Comparison of ENCODE assay signal across 8 mouse cellular contexts in the genomic region with DNA sequence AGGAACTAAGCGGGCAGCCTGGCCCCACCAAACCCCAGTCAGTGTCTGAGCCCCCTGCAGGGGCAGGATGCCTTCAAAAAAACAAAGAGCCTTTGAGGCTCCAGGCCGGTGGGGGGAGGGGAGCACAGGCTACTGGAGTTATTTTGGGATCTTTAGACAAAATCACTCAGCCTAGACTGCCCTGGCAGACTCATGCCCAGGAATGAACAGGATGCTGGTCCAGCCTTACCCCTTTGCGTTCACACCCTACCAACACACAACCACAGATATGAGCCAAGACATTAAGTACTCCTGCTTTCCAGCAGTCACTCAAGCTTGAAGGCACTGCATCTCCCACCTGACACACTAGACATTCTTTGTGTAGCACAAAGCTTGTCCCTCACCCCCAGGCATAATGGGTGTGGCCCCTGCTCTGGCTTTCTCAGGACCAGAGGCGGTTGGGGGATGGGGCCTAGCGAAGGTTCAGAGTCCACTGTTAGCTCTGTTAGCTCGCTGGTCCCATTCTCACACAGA. TPM values are rescaled to one million over a fixed set of nuclear protein-coding genes. Genes with fewer than 3 reads are reported as not detected.
DNase-seq lines count a peak whose midpoint lies in the region; ATAC-seq and TF ChIP-seq lines count a peak whose summit lies in the region.
"Had no signal": no experiment of that assay in that cellular context is flagged by ENCODE, and none has a peak within 500 bp of the region (broad histone marks: within the 10 kb centered on the region; RNA-seq: fewer than 3 reads in every experiment).

No protein-coding gene starts in this region.

- no peak for TF ChIP-seq CTCF in E14TG2a.4 (conservative IDR thresholded peaks at IDR 0.05; ENCODE audit: low read length)

- no peaks in the 10 kb centered on the region for H3K27me3 ChIP-seq in E14TG2a.4 (ENCODE audit: insufficient read depth, low read length)
- H3K27me3 ChIP-seq in heart, embryonic 16.5 days (ENCODE audit: control insufficient read depth, insufficient read depth, low read length): no peaks in the 10 kb centered on the region
- no peaks in the 10 kb centered on the region for H3K27me3 ChIP-seq in midbrain, embryonic 13.5 days

- H3K9me3 ChIP-seq in E14TG2a.4 (ENCODE audit: low read length): peaks cover under 1% of the 10 kb centered on the region; the same call in 1 of the 2 replicates
- no peaks in the 10 kb centered on the region for H3K9me3 ChIP-seq in heart, embryonic 16.5 days (replicated peaks; ENCODE audit: control insufficient read depth, low read length)
- no peaks in the 10 kb centered on the region for H3K9me3 ChIP-seq in midbrain, embryonic 13.5 days

- DNase-seq in R1 (ENCODE audit: low read depth, low spot score): peak; percentile 97
- peak; percentile 74 to 85 for DNase-seq in kidney, postnatal 36 days
- DNase-seq in gastrocnemius, postnatal 25 days: no peak
- DNase-seq in gastrocnemius, adult 18-20 months (ENCODE audit: low spot score): no peak

- 22% methylated on average over 6 of the region's 6 CpGs for WGBS in heart, embryonic 16.5 days
- 10% methylated on average over 6 of the region's 6 CpGs for WGBS in midbrain, embryonic 13.5 days

- peak overlapping the region; percentile 52 for H3K27ac ChIP-seq in heart, embryonic 16.5 days (ENCODE audit: low read length)
- H3K27ac ChIP-seq in midbrain, embryonic 13.5 days: peak overlapping the region; percentile 89
- H3K27ac ChIP-seq: liver, embryonic 14.5 days had no signal

- H3K36me3 ChIP-seq in E14TG2a.4 (ENCODE audit: insufficient read depth, low read length): peaks cover 86% of the 10 kb centered on the region
- H3K36me3 ChIP-seq in heart, embryonic 16.5 days (ENCODE audit: control insufficient read depth, insufficient read depth): peaks cover 3% of the 10 kb centered on the region; the same call in 1 of the 2 replicates
- peaks cover 36% of the 10 kb centered on the region for H3K36me3 ChIP-seq in midbrain, embryonic 13.5 days

- no peak overlapping the region for H3K4me2 ChIP-seq in heart, embryonic 16.5 days (ENCODE audit: low read depth, low read length)
- H3K4me2 ChIP-seq in midbrain, embryonic 13.5 days (replicated peaks): peak overlapping the region; percentile 38

- 0 out of 2 replicates have a peak, but pooled peaks have one; percentile 21 for ATAC-seq in heart, embryonic 16.5 days (replicated peaks; ENCODE audit: extremely low read depth, insufficient read depth, low FRiP score)
- peak; percentile 47 for ATAC-seq in midbrain, embryonic 13.5 days

- H3K4me1 ChIP-seq in E14TG2a.4 (replicated peaks; ENCODE audit: low read depth, low read length): peaks cover 99% of the 10 kb centered on the region
- H3K4me1 ChIP-seq in heart, embryonic 16.5 days (ENCODE audit: control insufficient read depth, insufficient read depth, low read length): peaks cover 56% of the 10 kb centered on the region
- peaks cover 98% of the 10 kb centered on the region for H3K4me1 ChIP-seq in midbrain, embryonic 13.5 days (replicated peaks)

- peak overlapping the region; percentile 93 for H3K4me3 ChIP-seq in E14TG2a.4 (replicated peaks; ENCODE audit: low read length)
- no peak overlapping the region for H3K4me3 ChIP-seq in heart, embryonic 16.5 days (ENCODE audit: low read length)
- H3K4me3 ChIP-seq in midbrain, embryonic 13.5 days (replicated peaks): peak overlapping the region; percentile 12

- peak overlapping the region; percentile 47 for H3K9ac ChIP-seq in heart, embryonic 16.5 days (ENCODE audit: low read length)
- peak overlapping the region; percentile 30 for H3K9ac ChIP-seq in midbrain, embryonic 13.5 days (replicated peaks)
- H3K9ac ChIP-seq: liver, embryonic 14.5 days had no signal

RNA-seq across cellular contexts. Expression of a gene that starts 8.4 kb away (rescaled TPM):
- polyA plus RNA-seq in heart, embryonic 16.5 days (2015; fragmentation: Nextera tagmentation; extraction: Ambion mirVana): 34.4 and 48.5 TPM in 2 replicates
- polyA plus RNA-seq in midbrain, embryonic 13.5 days (2015; fragmentation: Nextera tagmentation; extraction: Ambion mirVana): 129 and 142 TPM in 2 replicates
- 10 to 100 TPM in 1 of 2 experiments, 1 to 10 TPM in 1; 9.7 to 11.3 TPM for total RNA-seq in gastrocnemius, postnatal 25 days (2021)
- total RNA-seq in gastrocnemius, adult 18-20 months (2021): 1 to 10 TPM; 4.8 to 5.6 TPM

RNA-seq across cellular contexts. Expression of a gene that starts 11.8 kb away (rescaled TPM):
- 5.0 and 9.1 TPM in 2 replicates for polyA plus RNA-seq in heart, embryonic 16.5 days (2015; fragmentation: Nextera tagmentation; extraction: Ambion mirVana)
- polyA plus RNA-seq in midbrain, embryonic 13.5 days (2015; fragmentation: Nextera tagmentation; extraction: Ambion mirVana): 1.2 and 2.0 TPM in 2 replicates
- total RNA-seq in gastrocnemius, postnatal 25 days (2021): 1 to 10 TPM; 1.0 to 1.1 TPM
- under 1 TPM; 0.32 to 0.74 TPM for total RNA-seq in gastrocnemius, adult 18-20 months (2021)

RNA-seq across cellular contexts. Expression of a gene that starts 14.2 kb away (rescaled TPM):
- polyA plus RNA-seq in heart, embryonic 16.5 days (2015; fragmentation: Nextera tagmentation; extraction: Ambion mirVana): 4.2 and 5.6 TPM in 2 replicates
- polyA plus RNA-seq in midbrain, embryonic 13.5 days (2015; fragmentation: Nextera tagmentation; extraction: Ambion mirVana): 5.3 and 6.9 TPM in 2 replicates
- total RNA-seq in gastrocnemius, postnatal 25 days (2021): 1 to 10 TPM; 2.9 to 3.9 TPM
- 1 to 10 TPM; 3.7 to 4.9 TPM for total RNA-seq in gastrocnemius, adult 18-20 months (2021)

RNA-seq across cellular contexts. Expression of a gene that starts 26.8 kb away (rescaled TPM):
- polyA plus RNA-seq in heart, embryonic 16.5 days (2015; fragmentation: Nextera tagmentation; extraction: Ambion mirVana): 16.3 and 16.8 TPM in 2 replicates
- polyA plus RNA-seq in midbrain, embryonic 13.5 days (2015; fragmentation: Nextera tagmentation; extraction: Ambion mirVana): 2.3 and 2.5 TPM in 2 replicates
- total RNA-seq in gastrocnemius, postnatal 25 days (2021): 100 to 1,000 TPM; 169 to 182 TPM
- total RNA-seq in gastrocnemius, adult 18-20 months (2021): 100 to 1,000 TPM; 143 to 233 TPM

RNA-seq across cellular contexts. Expression of a gene that starts 45.8 kb away (rescaled TPM):
- polyA plus RNA-seq in heart, embryonic 16.5 days (2015; fragmentation: Nextera tagmentation; extraction: Ambion mirVana): 13.8 and 17.5 TPM in 2 replicates
- 26.4 and 28.3 TPM in 2 replicates for polyA plus RNA-seq in midbrain, embryonic 13.5 days (2015; fragmentation: Nextera tagmentation; extraction: Ambion mirVana)
- 1 to 10 TPM; 5.4 to 6.9 TPM for total RNA-seq in gastrocnemius, postnatal 25 days (2021)
- total RNA-seq in gastrocnemius, adult 18-20 months (2021): 1 to 10 TPM; 5.9 to 6.7 TPM

Comparison
In these comparisons a context has a peak if more than half of its experiments do, and no peak if none do; other contexts are left out.
1. DNase-seq: peak in R1 (single experiment) and kidney, postnatal 36 days (2 of 2); none in gastrocnemius, postnatal 25 days (single experiment) and gastrocnemius, adult 18-20 months (single experiment).